Mouse (Mus musculus) fibroblast of lung, adult 2 months (primary cell): Measurements from ENCODE around the gene Vasp.
A peak's percentile ranks its signal among the peaks of the same experiment; 100 is the strongest.
"Not testable (repeated sequence)": the region's sequence is repeated elsewhere in the genome, so short reads cannot be mapped to it uniquely, and the experiment has no call there.

Source experiments
- DNase-seq: peaks from one replicate; pipeline ENCODE4 v3.0.0-alpha.2; 2011; ENCODE audit warnings: low read depth

The Vasp gene

GRCm38 (mm10) chr7:19303770-19304169, 32.2 kb upstream of the Vasp start:
- no peak for DNase-seq

GRCm38 (mm10) chr7:19303046-19303305, 31.4 kb upstream of the Vasp start:
- no peak for DNase-seq

- no peak for DNase-seq
These were observed 30.8 kb upstream of the Vasp start for GRCm38 (mm10) chr7:19302264-19303045.

GRCm38 (mm10) chr7:19301461-19302263, 30.0 kb upstream of the Vasp start:
- DNase-seq = no peak

DNA sequence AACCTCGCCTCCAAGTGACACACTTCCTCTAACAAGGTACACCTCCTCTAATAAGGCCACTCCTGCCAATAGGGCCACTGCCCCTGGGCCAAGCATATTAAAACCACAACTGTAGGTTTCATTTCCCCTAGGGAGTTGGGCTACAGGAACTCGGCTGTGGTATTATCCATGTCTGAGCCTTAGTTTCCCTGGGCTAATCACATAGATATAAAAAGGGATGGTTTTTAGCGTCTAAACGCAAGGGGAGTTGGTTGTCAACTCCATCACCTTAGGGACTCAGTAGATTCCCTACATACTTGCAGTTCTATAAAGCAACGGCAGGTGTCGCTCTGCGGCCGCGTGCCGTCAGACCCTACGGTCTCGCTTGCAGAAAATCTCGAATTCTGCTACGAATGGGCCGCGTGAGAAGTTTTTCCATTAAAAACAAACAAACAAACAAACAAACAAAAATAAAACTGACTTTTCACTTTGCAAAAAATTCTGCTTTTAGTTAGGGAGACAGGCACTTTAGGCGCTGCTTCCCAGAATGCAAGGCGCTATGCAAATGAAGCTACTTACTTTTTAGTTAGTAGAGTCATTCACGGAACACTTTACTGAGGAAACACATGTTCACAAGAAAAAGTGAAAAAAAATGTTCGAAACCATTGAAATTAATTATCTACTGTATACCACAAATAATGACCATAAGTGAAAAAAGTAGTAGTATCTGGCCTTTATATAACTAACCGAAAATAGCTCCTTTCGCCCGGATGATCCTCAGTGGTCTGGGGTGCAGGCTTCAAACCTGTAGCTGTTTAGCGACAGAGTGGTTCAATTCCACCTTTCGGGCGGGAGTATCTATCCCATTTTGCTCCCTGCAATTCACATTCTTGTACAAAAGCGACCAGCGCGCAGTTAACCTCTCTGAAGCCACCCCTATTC, 29.1 kb upstream of the Vasp start:
- DNase-seq = peak; percentile 47

DNA sequence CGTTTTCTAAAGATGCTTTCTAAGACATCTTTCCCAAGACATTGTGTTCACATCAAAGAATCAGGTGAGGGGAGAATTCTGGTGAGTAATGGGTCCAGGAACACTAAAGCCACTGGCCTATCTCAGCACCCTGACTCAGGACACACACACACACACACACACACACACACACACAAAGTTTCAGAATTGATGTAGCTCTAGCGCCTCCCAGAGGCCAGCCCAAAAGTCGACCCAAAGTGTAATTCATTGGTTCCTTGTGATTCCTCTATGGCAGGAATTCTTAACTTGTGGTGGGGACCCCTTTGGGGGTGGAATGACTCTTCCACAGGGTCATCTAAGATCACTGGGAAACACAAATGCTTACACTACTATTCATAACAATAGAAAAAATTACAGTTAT, 27.6 kb upstream of the Vasp start:
- no peak for DNase-seq

DNA sequence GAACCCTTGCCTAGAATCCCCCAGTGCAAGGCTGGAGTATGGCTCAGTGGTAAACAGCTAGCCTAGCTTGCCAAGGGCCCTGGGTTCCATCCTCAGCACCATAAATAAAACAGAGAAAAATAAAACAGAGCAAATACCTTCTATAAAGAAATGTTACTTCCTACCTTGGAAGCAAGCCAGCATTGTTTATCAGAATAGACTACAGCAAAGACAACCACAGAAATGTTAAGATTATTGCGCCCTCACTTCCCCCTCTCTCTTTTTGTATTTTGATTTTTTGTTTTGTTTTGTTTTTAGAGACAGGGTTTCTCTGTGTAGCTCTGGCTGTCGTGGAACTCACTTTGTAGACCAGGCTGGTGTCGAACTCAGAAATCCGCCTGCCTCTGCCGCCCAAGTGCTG, 26.2 kb upstream of the Vasp start:
- DNase-seq = no peak

DNA sequence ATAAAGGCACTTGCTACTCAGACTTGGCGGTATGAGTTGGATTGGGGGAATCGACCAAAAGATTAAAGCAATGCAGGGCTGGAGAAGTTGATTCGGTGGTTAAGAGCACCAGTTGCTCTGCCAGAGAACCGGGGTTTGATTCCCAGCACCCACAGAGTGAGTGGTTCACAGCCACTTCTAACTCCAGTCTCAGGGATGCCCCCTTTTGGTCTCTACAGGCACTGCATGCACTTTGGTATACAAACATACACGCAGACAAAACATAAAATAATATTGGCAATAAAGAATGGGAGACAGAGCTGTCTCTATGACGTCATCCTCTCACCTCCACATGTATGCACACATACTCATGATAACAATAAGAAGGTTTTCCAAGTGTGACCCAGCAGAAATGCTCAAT, 25.4 kb upstream of the Vasp start:
- no peak for DNase-seq

- DNase-seq = peak; percentile 70
These were observed 24.0 kb upstream of the Vasp start for GRCm38 (mm10) chr7:19295503-19296185.

GRCm38 (mm10) chr7:19290969-19291596, 19.5 kb upstream of the Vasp start:
- no peak for DNase-seq

GRCm38 (mm10) chr7:19284763-19285162, 13.1 kb upstream of the Vasp start:
- DNase-seq = no peak

GRCm38 (mm10) chr7:19283406-19283804, 11.8 kb upstream of the Vasp start:
- DNase-seq = no peak

DNA sequence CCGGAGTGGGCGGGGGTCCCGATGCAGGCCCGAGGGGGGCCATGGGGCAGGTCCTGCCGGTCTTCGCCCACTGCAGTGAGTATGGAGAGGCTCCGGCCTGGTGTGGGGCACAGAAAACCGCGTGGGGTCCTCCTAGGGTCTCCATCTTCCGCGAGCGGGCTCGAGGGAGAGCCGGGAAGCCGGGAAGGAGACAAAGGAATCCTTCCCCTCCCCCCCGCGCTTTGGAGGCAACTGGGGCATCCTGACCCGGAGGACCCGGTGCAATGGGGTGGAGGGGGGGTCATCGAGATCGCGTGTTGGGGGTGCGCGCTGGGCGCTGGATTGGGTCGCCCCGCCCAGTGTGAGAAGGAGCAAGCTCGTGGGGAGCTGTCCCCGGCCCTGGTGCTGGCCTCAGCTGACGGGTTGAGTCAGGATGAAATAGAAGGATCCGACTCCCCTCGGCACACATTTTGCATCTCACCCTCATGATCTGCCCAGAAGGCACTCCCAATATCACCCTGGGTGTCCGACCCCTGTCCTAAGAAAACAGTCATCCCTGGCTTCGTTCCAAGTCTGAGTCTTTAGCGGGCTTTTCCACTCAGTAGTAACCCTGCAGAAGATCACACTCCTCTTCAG, 11.3 kb upstream of the Vasp start:
- DNase-seq = no peak

GRCm38 (mm10) chr7:19282385-19282784, 10.8 kb upstream of the Vasp start, which contains the start of gene Rtn2:
Gene Rtn2 (plus strand): TSS chr7:19282624.
- no peak for DNase-seq

- DNase-seq = not testable (repeated sequence)
These were observed 10.2 kb upstream of the Vasp start for GRCm38 (mm10) chr7:19281680-19282304.

- DNase-seq = no peak
These were observed 8.0 kb upstream of the Vasp start, which contains the start of gene Ppm1n for GRCm38 (mm10) chr7:19279581-19280114. Gene Ppm1n (minus strand): TSS chr7:19280064.

- DNase-seq = no peak
These were observed 7.4 kb upstream of the Vasp start for GRCm38 (mm10) chr7:19279052-19279451.

DNA sequence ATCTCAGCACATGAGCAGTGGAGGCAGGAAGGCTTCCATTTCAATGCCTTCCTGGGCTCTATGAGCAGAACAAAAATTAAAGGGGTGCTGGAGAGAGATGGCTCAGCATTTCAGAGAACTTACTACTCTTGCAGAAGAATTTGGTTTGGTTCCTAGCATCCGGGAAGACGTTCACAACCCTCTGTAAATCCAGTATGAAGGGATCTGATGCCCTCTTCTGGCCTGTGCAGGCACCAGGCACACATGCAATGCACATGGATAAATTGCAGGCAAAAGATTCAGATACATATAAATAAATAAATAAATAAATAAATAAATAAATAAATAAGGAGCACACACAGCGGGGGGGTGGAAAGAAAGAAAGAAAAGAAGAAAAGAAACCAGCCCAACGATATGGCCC, 4.6 kb upstream of the Vasp start:
- DNase-seq = no peak

- no peak for DNase-seq
These were observed 652 bp upstream of the Vasp start for GRCm38 (mm10) chr7:19272173-19272764.
